Mouse (Mus musculus) heart, postnatal 0 days (tissue): ENCODE results near the gene St7l.

Experiments used
- CTCF ChIP-seq: IDR thresholded peaks from 2 replicates; pipeline ENCODE4 v1.5.1; 2016; ENCODE audit warnings: antibody characterized with exemption, control low read depth, low read depth
- EP300 ChIP-seq: IDR thresholded peaks from 2 replicates; pipeline ENCODE4 v1.6.1; 2016; ENCODE audit warnings: antibody characterized with exemption, low read depth

DNA sequence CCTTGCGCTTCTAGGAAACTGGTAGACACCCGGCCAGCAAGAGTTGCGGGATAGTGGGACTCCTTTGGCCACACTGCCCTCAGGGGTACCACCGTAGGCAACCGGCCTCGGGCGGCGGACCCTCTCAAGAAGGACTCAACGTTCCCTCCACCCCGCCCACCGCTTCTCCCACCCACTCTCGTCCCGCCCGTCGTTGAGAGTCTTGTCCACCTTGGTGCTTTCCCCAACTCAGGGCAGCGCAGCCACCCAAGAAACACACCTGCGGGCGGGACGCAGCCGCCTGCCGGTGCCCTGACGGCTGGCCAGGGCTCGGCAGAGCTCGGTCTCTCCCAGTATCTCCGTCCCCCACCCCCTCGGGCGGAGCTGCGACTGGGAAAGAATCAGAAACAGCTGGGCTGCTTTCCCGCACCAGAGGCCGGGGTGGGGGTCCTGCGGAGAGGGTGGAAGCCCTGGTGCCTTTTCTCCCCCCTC lies 98.4 kb downstream of the St7l start:
- TF ChIP-seq EP300 (no peak), CTCF (no peak)
